Mouse (Mus musculus): ENCODE results near the gene Hcfc2.

- TF ChIP-seq POLR2A (IDR thresholded peaks at IDR 0.05; ENCODE audit: low read depth, low read length) (no peak), CTCF (IDR thresholded peaks at IDR 0.05; ENCODE audit: extremely low read depth, insufficient read depth, insufficient read length, insufficient replicate concordance) (no peak)
Measured at GRCm38 (mm10) chr10:82654581-82654980, 41.4 kb upstream of the Hcfc2 start.
